Mouse (Mus musculus) midbrain, embryonic 11.5 days (tissue): Measurements from ENCODE around the gene Tmem59l. TPM values are rescaled to one million over a fixed set of nuclear protein-coding genes. Genes with fewer than 3 reads are reported as not detected.

Experiments
- ATAC-seq: fragments of 200-750 bp; cut with Nextera tagmentation; 2 replicates; pipeline ENCODE4 v1.8.0; 2017; ENCODE audit warnings: moderate TSS enrichment, moderate library complexity; ENCODE audit not compliant: low FRiP score
- DNase-seq: peaks from one replicate; pipeline ENCODE4 v3.0.0; 2015; ENCODE audit warnings: low spot score; ENCODE audit errors: missing footprints
- H3K27ac ChIP-seq: fragments of 300-500 bp; sonication (generic); 2 replicates; pipeline ENCODE4 v1.5.1; 2014; ENCODE audit warnings: low read depth, low read length
- H3K27me3 ChIP-seq: fragments of 300-500 bp; sonication (generic); 2 replicates; pipeline ENCODE4 v1.6.1; 2014; ENCODE audit warnings: mild to moderate bottlenecking, low read length, moderate library complexity, mixed read lengths; ENCODE audit not compliant: control insufficient read depth, insufficient read depth
- H3K36me3 ChIP-seq: fragments of 300-500 bp; sonication (generic); 2 replicates; pipeline ENCODE4 v1.6.1; 2014; ENCODE audit warnings: mild to moderate bottlenecking, low read length, moderate library complexity, mixed read lengths; ENCODE audit not compliant: control insufficient read depth, insufficient read depth
- H3K4me1 ChIP-seq: fragments of 300-500 bp; sonication (generic); 2 replicates; pipeline ENCODE4 v1.6.1; 2014; ENCODE audit warnings: low read length; ENCODE audit not compliant: control insufficient read depth, insufficient read depth
- H3K4me2 ChIP-seq: fragments of 300-500 bp; sonication (generic); 2 replicates; pipeline ENCODE4 v1.6.1; 2014; ENCODE audit warnings: mild to moderate bottlenecking, moderate library complexity
- H3K4me3 ChIP-seq: fragments of 300-500 bp; sonication (generic); 2 replicates; pipeline ENCODE4 v1.5.1; 2014; ENCODE audit warnings: low read depth, low read length
- H3K9ac ChIP-seq: fragments of 300-500 bp; sonication (generic); 2 replicates; pipeline ENCODE4 v1.6.1; 2014; ENCODE audit warnings: low read length
- H3K9me3 ChIP-seq: fragments of 300-500 bp; sonication (generic); 2 replicates; pipeline ENCODE4 v1.6.1; 2016; ENCODE audit warnings: low read length; ENCODE audit not compliant: control insufficient read depth
- WGBS: fragments of 180-500 bp; shearing (Covaris S2); extraction: QIAGEN DNeasy Blood & Tissue Kit; methylation state at CpG from one replicate; pipeline ENCODE4 v1.1.7; 2014; 5-methylcytosine and 5-hydroxymethylcytosine counted together
- polyA plus RNA-seq: library from polyadenylated mRNA; unstranded; fragments of >200 nt; fragmentation: Nextera tagmentation; extraction: Ambion mirVana; gene quantifications from 2 replicates; pipeline ENCODE4 v1.2.1, GENCODE M21; 2014

Tmem59l gene
- polyA plus RNA-seq, 1 experiment from 2014 or later, result 12.3 TPM

DNA sequence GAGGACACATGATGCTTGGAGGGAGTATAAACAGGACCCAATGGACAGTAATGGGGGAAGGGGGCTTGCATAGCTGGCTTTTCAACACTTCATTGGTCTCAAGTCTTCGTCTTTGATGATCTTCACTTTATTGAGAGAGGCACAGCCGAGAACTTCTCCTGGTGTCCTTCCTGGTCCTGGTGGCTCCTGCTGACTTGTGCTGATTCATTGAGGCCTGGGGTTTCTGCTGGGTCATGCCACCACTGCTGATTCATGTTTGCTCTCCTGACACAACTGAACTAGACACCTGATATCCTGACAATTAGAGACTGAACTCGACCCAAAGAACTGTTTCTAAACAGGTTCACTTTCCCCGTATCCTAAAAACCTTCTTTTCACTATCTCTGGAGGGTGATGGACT lies 43.8 kb downstream of the Tmem59l start:
- H3K4me2 ChIP-seq, result no peak overlapping the region
- H3K9ac ChIP-seq, result no peak overlapping the region
- no peak overlapping the region for H3K4me3 ChIP-seq
- no peak for DNase-seq
- no peak overlapping the region for H3K27ac ChIP-seq
- whole genome bisulfite sequencing, result 81% methylated on average over 4 of the region's 4 CpGs
- H3K4me1 ChIP-seq, result peaks cover 8% of the 10 kb centered on the region
- no peaks in the 10 kb centered on the region for H3K9me3 ChIP-seq
- no peaks in the 10 kb centered on the region for H3K27me3 ChIP-seq
- no peak for ATAC-seq
- no peaks in the 10 kb centered on the region for H3K36me3 ChIP-seq

DNA sequence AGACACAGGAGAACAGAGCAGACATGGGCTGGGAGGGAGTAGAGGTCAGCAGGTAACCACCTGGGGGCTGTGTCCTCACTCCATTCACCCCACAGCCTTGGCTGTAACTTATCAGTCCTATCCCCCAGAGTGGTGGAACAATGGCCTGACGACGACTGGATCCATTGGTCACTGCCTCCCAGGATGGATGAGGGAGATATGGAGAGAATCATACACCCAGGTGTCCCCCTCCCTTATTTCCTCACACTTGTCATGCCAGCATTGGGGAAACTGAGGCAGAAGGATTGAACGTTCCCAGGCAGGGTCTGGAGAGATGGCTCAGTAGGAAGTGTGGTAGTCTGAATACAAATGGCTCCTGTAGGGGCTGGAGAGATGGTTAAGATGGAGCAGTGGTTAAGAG lies 45.6 kb downstream of the Tmem59l start:
- peaks cover 8% of the 10 kb centered on the region for H3K4me1 ChIP-seq
- DNase-seq (no peak), ATAC-seq (no peak)
- H3K27ac ChIP-seq, result no peak overlapping the region
- H3K27me3 ChIP-seq, result no peaks in the 10 kb centered on the region
- H3K4me2 ChIP-seq, result no peak overlapping the region
- no peaks in the 10 kb centered on the region for H3K9me3 ChIP-seq
- no peak overlapping the region for H3K4me3 ChIP-seq
- no peak overlapping the region for H3K9ac ChIP-seq
- no peaks in the 10 kb centered on the region for H3K36me3 ChIP-seq
- WGBS, result 63% methylated on average over 3 of the region's 3 CpGs

DNA sequence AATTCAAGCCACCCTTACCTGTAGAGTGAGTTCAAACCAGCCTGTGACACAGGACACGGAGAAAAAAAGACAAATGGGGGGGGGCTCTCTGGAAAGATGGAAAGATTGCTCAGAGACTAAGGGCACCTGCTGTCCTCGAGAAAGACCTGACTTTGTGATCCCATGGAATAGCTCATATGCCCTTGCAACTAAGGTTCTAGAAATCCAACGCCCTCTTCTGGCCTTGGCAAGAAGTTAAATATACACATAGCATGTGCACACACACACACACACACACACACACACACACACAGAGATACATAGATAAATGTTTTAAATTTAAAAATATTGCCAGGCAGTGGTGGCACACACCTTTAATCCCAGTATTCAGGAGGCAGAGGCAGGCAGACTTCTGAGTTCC lies 46.9 kb downstream of the Tmem59l start:
- H3K4me1 ChIP-seq, result peaks cover 8% of the 10 kb centered on the region
- 46% methylated on average over 3 of the region's 3 CpGs for WGBS

DNA sequence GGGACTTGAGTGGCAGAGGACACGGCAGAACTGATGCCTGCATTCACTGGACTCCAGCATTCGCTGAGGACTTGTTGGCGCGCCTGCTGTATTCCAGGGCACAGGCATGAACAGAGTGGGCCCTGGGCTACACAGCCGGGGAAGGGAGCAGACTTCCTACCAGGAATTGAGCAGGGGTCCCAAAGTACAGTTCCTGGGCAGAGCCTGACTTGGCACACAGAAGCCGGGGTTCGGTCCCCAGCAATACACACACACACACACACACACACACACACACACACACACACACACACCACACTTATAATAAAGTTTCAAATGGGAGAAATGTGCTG lies 47.3 kb downstream of the Tmem59l start:
- DNase-seq (no peak), ATAC-seq (no peak)
- WGBS, result 7% methylated on average over 7 of the region's 7 CpGs
- Histone ChIP-seq H3K27me3 (no peaks in the 10 kb centered on the region), H3K4me2 (peak overlapping the region; percentile 78), H3K36me3 (no peaks in the 10 kb centered on the region), H3K4me1 (peaks cover 8% of the 10 kb centered on the region), H3K9ac (peak overlapping the region; percentile 70), H3K9me3 (no peaks in the 10 kb centered on the region), H3K4me3 (peak overlapping the region; percentile 47), H3K27ac (peak overlapping the region; percentile 63)

More for the DNA sequence above, 46.9 kb downstream of the Tmem59l start:
- H3K4me3 ChIP-seq, result peak overlapping the region; percentile 47; the same call in 1 of the 2 replicates
- no peak for ATAC-seq
- no peaks in the 10 kb centered on the region for H3K27me3 ChIP-seq
- H3K4me2 ChIP-seq, result peak overlapping the region; percentile 78
- no peaks in the 10 kb centered on the region for H3K9me3 ChIP-seq
- no peak overlapping the region for H3K27ac ChIP-seq
- H3K36me3 ChIP-seq, result no peaks in the 10 kb centered on the region
- DNase-seq, result no peak
- peak overlapping the region; percentile 70 for H3K9ac ChIP-seq

DNA sequence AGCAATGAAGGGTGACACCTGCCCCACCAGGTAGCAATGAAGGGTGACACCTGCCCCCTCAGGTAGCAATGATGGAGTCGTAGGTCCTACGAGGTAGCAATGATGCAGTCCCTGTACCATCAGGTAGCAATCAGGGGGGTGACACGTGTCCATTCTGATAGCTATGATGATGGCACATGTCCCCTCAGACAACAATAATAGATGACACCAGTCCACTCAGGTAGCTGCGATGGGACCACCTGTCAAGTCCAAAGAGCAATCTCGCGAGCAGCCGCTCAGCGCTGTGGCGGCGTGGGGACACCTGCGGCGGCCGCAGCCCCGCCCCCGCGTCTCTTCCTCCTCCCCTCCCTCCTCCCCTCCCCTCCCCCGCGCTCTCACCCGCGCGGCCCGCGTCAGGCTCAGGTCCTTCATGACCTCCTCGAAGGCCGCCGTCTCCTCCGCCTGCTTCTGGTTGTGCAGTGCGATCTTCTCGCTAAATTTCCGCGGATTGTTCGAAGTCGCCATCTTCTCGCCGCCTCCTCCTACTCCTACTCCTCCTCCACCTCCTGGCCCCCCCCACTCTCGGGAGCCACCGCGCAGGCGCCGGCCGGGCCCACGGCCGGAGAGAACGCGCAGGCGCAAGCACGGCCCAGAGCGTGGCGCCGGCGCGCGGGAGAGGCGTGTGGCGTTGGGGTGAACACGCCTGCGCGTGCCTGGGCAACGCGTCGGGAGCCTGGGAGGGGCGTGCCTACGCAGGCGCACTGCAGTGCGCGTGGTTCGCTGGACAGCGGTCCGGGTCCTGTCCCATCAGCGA lies 47.9 kb downstream of the Tmem59l start, which contains the start of gene Crtc1:
Gene Crtc1 (minus strand): TSS at position 525 of the 793 bp plus-strand sequence.
- Histone ChIP-seq H3K27ac (peak within 1 kb of the TSS; percentile 63), H3K9me3 (no peaks in the 10 kb centered on the region), H3K9ac (peak within 1 kb of the TSS; percentile 70), H3K4me2 (peak within 1 kb of the TSS; percentile 78), H3K4me3 (peak within 1 kb of the TSS; percentile 47), H3K36me3 (no peaks in the 10 kb centered on the region), H3K4me1 (peaks cover 8% of the 10 kb centered on the region), H3K27me3 (no peaks in the 10 kb centered on the region)
- WGBS, result under 1% methylated on average over 68 of the region's 70 CpGs
- DNase-seq (peak; percentile 100), ATAC-seq (peak; percentile 98)

DNA sequence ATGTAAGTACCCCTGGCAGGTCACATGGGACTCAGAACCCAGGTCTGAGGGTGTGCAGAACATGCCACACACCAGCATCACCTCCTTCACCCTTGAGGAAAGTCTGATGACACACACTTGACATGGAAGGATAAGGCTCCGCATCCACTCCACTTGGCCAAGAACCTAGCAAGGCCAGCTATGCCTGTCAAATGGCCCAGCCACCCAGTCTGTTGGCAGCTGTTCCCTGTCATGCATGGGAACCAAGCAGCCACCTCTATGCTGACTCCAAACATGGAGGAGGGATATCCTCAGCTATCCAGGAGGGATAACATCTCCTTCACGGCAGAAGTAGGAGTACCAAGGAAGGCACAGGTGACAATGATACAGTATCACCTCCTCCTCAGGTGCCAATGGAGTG lies 48.7 kb downstream of the Tmem59l start:
- Histone ChIP-seq H3K27me3 (no peaks in the 10 kb centered on the region), H3K4me3 (no peak overlapping the region), H3K4me2 (peak overlapping the region; percentile 0), H3K36me3 (no peaks in the 10 kb centered on the region), H3K27ac (no peak overlapping the region), H3K4me1 (peaks cover 8% of the 10 kb centered on the region), H3K9ac (no peak overlapping the region), H3K9me3 (no peaks in the 10 kb centered on the region)
- WGBS, result 94% methylated on average over 2 of the region's 2 CpGs
- ATAC-seq (no peak), DNase-seq (no peak)

DNA sequence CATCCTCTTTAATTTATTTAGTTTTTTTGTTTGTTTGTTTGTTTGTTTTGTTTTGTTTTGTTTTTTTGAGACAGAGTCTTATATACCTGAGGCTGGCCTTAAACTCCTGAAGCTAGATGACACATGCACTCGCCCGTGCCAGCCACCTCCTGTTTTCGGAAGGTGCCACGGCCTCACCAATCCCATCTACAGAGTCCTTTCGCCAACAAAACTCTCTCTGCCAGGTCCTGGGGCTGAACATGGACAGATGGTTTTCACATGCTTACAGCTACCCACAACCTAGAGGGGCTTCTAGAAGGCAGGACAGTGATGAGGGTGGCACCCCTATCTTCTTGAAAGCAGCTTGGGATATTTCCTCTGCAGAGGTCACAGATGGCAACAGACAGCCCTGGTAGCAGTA lies 52.0 kb downstream of the Tmem59l start:
- no peak overlapping the region for H3K4me2 ChIP-seq
- ATAC-seq (no peak), DNase-seq (no peak)
- peaks cover 8% of the 10 kb centered on the region for H3K4me1 ChIP-seq
- H3K27ac ChIP-seq, result no peak overlapping the region
- H3K27me3 ChIP-seq, result no peaks in the 10 kb centered on the region
- no peak overlapping the region for H3K9ac ChIP-seq
- H3K9me3 ChIP-seq, result no peaks in the 10 kb centered on the region
- WGBS, result 95% methylated on average over 5 of the region's 5 CpGs
- no peaks in the 10 kb centered on the region for H3K36me3 ChIP-seq
- H3K4me3 ChIP-seq, result no peak overlapping the region

Other genes with a start within 250 kb of the Tmem59l start
- gene Homer3, start 204.5 kb downstream of the Tmem59l start, polyA plus RNA-seq, result 50.5 and 61.2 TPM in 2 replicates
- 45.7 and 49.7 TPM in 2 replicates for gene Ddx49, start 184.9 kb downstream of the Tmem59l start, polyA plus RNA-seq
- gene Cope, start 184.8 kb downstream of the Tmem59l start, polyA plus RNA-seq, result 230 and 240 TPM in 2 replicates
- gene Cers1, start 171.6 kb downstream of the Tmem59l start, polyA plus RNA-seq, result 5.5 and 7.0 TPM in 2 replicates
- gene Gdf1, start 157.5 kb downstream of the Tmem59l start, polyA plus RNA-seq, result 0.43 and 1.3 TPM in 2 replicates
- 19.6 and 19.8 TPM in 2 replicates for gene Upf1, start 134.1 kb downstream of the Tmem59l start, polyA plus RNA-seq
- 0.21 TPM in 1 of 2 replicates, not detected in the other for gene Comp, start 113.8 kb downstream of the Tmem59l start, polyA plus RNA-seq
- 11.8 and 12.9 TPM in 2 replicates for gene Crtc1, start 47.8 kb downstream of the Tmem59l start, polyA plus RNA-seq
- gene Klhl26, start 10.4 kb downstream of the Tmem59l start, polyA plus RNA-seq, result 12.6 and 13.1 TPM in 2 replicates
- gene Crlf1, start 5.8 kb upstream of the Tmem59l start, polyA plus RNA-seq, result 0.23 and 0.90 TPM in 2 replicates
- gene Rex1bd, start 19.4 kb upstream of the Tmem59l start, polyA plus RNA-seq, result 126 and 129 TPM in 2 replicates
- gene Uba52, start 23.4 kb upstream of the Tmem59l start, polyA plus RNA-seq, result 774 and 852 TPM in 2 replicates
- gene Fkbp8, start 40.4 kb upstream of the Tmem59l start, polyA plus RNA-seq, result 203 and 215 TPM in 2 replicates
- 48.0 and 50.0 TPM in 2 replicates for gene Kxd1, start 40.6 kb upstream of the Tmem59l start, polyA plus RNA-seq
- 13.0 TPM in 2 replicates for gene Ell, start 52.1 kb upstream of the Tmem59l start, polyA plus RNA-seq
- 46.1 and 56.0 TPM in 2 replicates for gene Isyna1, start 107.0 kb upstream of the Tmem59l start, polyA plus RNA-seq
- gene Ssbp4, start 121.5 kb upstream of the Tmem59l start, polyA plus RNA-seq, result 87.8 and 96.9 TPM in 2 replicates
- 1.2 and 1.3 TPM in 2 replicates for gene Lrrc25, start 128.8 kb upstream of the Tmem59l start, polyA plus RNA-seq
- gene Gdf15, start 145.1 kb upstream of the Tmem59l start, polyA plus RNA-seq, result 0.10 and 0.11 TPM in 2 replicates
- gene Pgpep1, start 173.0 kb upstream of the Tmem59l start, polyA plus RNA-seq, result 103 and 108 TPM in 2 replicates
- gene Lsm4, start 185.9 kb upstream of the Tmem59l start, polyA plus RNA-seq, result 305 and 326 TPM in 2 replicates
- 119 and 138 TPM in 2 replicates for gene Jund, start 211.6 kb upstream of the Tmem59l start, polyA plus RNA-seq
- 0.04 TPM in 1 of 2 replicates, not detected in the other for gene Iqcn, start 216.1 kb upstream of the Tmem59l start, polyA plus RNA-seq
- gene Gm3336, start 231.2 kb upstream of the Tmem59l start, polyA plus RNA-seq, result not detected in 2 replicates
- 0.16 TPM in 1 of 2 replicates, not detected in the other for gene Pde4c, start 236.4 kb upstream of the Tmem59l start, polyA plus RNA-seq